Comparison of ENCODE assay signal across 10 mouse cellular contexts in genomic region chr11:68940516-68940915, GRCm38 (mm10). TPM values are rescaled to one million over a fixed set of nuclear protein-coding genes. Genes with fewer than 3 reads are reported as not detected.
DNase-seq lines count a peak whose midpoint lies in the region; ATAC-seq and TF ChIP-seq lines count a peak whose summit lies in the region.
"Had no signal": no experiment of that assay in that cellular context is flagged by ENCODE, and none has a peak within 500 bp of the region (broad histone marks: within the 10 kb centered on the region; RNA-seq: fewer than 3 reads in every experiment).

No protein-coding gene starts in this region.

- 0 out of 2 replicates have a peak, but pooled peaks cover 9% of the 10 kb centered on the region for H3K36me3 ChIP-seq in heart, postnatal 0 days (replicated peaks; ENCODE audit: control insufficient read depth, insufficient read depth, low read length)
- H3K36me3 ChIP-seq in forebrain, embryonic 14.5 days (ENCODE audit: control insufficient read depth, insufficient read depth, low read length): no peaks in the 10 kb centered on the region
- no peaks in the 10 kb centered on the region for H3K36me3 ChIP-seq in neural tube, embryonic 12.5 days

- H3K9ac ChIP-seq in heart, postnatal 0 days (replicated peaks; ENCODE audit: low read depth, low read length): peak overlapping the region; percentile 54
- peak overlapping the region; percentile 80 for H3K9ac ChIP-seq in forebrain, embryonic 14.5 days (ENCODE audit: low read length)
- peak overlapping the region; percentile 63 for H3K9ac ChIP-seq in neural tube, embryonic 12.5 days

- ATAC-seq in heart, postnatal 0 days (ENCODE audit: insufficient read depth, low read depth): no peak
- no peak for ATAC-seq in forebrain, embryonic 14.5 days
- ATAC-seq in neural tube, embryonic 12.5 days (ENCODE audit: low FRiP score, low read depth): no peak
- ATAC-seq in erythroblast, adult 5-6 weeks (replicated peaks; ENCODE audit: low FRiP score, poor library complexity, severe bottlenecking): no peak
- no peak for ATAC-seq in inflammation-experienced regulatory T-cells, adult 6 months

- no peak for TF ChIP-seq CTCF in heart, postnatal 0 days (IDR thresholded peaks at IDR 0.05; ENCODE audit: low read depth)

- H3K4me3 ChIP-seq in heart, postnatal 0 days (ENCODE audit: low read depth, low read length): peak overlapping the region; percentile 49
- peak overlapping the region; percentile 43 for H3K4me3 ChIP-seq in forebrain, embryonic 14.5 days (ENCODE audit: low read depth, low read length)
- H3K4me3 ChIP-seq in neural tube, embryonic 12.5 days: peak overlapping the region; percentile 43

- no peaks in the 10 kb centered on the region for H3K27me3 ChIP-seq in heart, postnatal 0 days (ENCODE audit: control insufficient read depth, insufficient read depth, low read length)
- no peaks in the 10 kb centered on the region for H3K27me3 ChIP-seq in forebrain, embryonic 14.5 days (replicated peaks; ENCODE audit: control insufficient read depth, insufficient read depth, low read length)
- no peaks in the 10 kb centered on the region for H3K27me3 ChIP-seq in neural tube, embryonic 12.5 days (replicated peaks)
- H3K27me3 ChIP-seq: Patski had no signal

- TF ChIP-seq EP300 in heart, postnatal 0 days (IDR thresholded peaks at IDR 0.05; ENCODE audit: low read depth): no peak

- WGBS in heart, postnatal 0 days: 57% methylated on average over 4 of the region's 4 CpGs
- 57% methylated on average over 4 of the region's 4 CpGs for WGBS in forebrain, embryonic 14.5 days
- 70% methylated on average over 4 of the region's 4 CpGs for WGBS in neural tube, embryonic 12.5 days

- intact Hi-C loops in left cerebral cortex, postnatal 4 days (cut with DNase I): no loop called here

- DNase-seq in heart, postnatal 0 days (ENCODE audit: low spot score): no peak
- no peak for DNase-seq in heart, adult 9 months (ENCODE audit: low spot score in 2 of 2)
- no peak for DNase-seq in forebrain, embryonic 14.5 days (ENCODE audit: low spot score)
- DNase-seq in kidney, postnatal 14 days: peak; percentile 85
- DNase-seq in left cerebral cortex, postnatal 4 days: no peak

- 0 out of 2 replicates have a peak overlapping the region, but pooled peaks have one; percentile 75 for H3K27ac ChIP-seq in heart, postnatal 0 days (ENCODE audit: low read depth)
- no peak overlapping the region for H3K27ac ChIP-seq in forebrain, embryonic 14.5 days (ENCODE audit: low read depth, low read length)
- H3K27ac ChIP-seq in neural tube, embryonic 12.5 days: no peak overlapping the region

- H3K4me1 ChIP-seq in heart, postnatal 0 days (ENCODE audit: control insufficient read depth, insufficient read depth): peaks cover 10% of the 10 kb centered on the region; the same call in 1 of the 2 replicates
- peaks cover 2% of the 10 kb centered on the region; the same call in 1 of the 2 replicates for H3K4me1 ChIP-seq in forebrain, embryonic 14.5 days (ENCODE audit: control insufficient read depth, insufficient read depth, low read length)
- H3K4me1 ChIP-seq in neural tube, embryonic 12.5 days: peaks cover 4% of the 10 kb centered on the region

- no peaks in the 10 kb centered on the region for H3K9me3 ChIP-seq in heart, postnatal 0 days (replicated peaks; ENCODE audit: control insufficient read depth, low read length)
- H3K9me3 ChIP-seq in forebrain, embryonic 14.5 days (replicated peaks; ENCODE audit: control insufficient read depth, low read length): no peaks in the 10 kb centered on the region
- no peaks in the 10 kb centered on the region for H3K9me3 ChIP-seq in neural tube, embryonic 12.5 days

- H3K4me2 ChIP-seq in heart, postnatal 0 days (ENCODE audit: low read depth, low read length): peak overlapping the region; percentile 68
- H3K4me2 ChIP-seq in forebrain, embryonic 14.5 days (ENCODE audit: low read length): peak overlapping the region; percentile 63
- peak overlapping the region; percentile 66 for H3K4me2 ChIP-seq in neural tube, embryonic 12.5 days (replicated peaks)

RNA-seq across cellular contexts. Expression of gene Odf4, which starts 13.6 kb away (rescaled TPM):
- total RNA-seq in heart, postnatal 0 days (2014; rRNA removed; ENCODE audit: low replicate concordance): not detected in 2 replicates
- polyA plus RNA-seq in heart, postnatal 0 days (2015; fragmentation: Nextera tagmentation; extraction: Ambion mirVana): not detected in 2 replicates
- 0.23 TPM in 1 of 2 replicates, not detected in the other for polyA plus RNA-seq in forebrain, embryonic 14.5 days (2014; fragmentation: Nextera tagmentation; extraction: Ambion mirVana)
- polyA plus RNA-seq in neural tube, embryonic 12.5 days (2016; fragmentation: Nextera tagmentation; extraction: Ambion mirVana): not detected in 2 replicates
- not detected in 2 replicates for total RNA-seq in erythroblast, adult 5-6 weeks (2015; ENCODE audit: low replicate concordance)
- not detected in 2 replicates for total RNA-seq in erythroblast, adult 5-6 weeks (2017; ENCODE audit: low replicate concordance)
- not detected for polyA plus RNA-seq in inflammation-experienced regulatory T-cells, adult 6 months (2017; shearing (Covaris generic))
- 1 to 10 TPM in 1 of 2 experiments, under 1 TPM in 1; 0.72 to 1.7 TPM for total RNA-seq in left cerebral cortex, postnatal 4 days (2021)
- polyA plus RNA-seq: erythroblast, embryonic 14.5 days; Patski had no signal

RNA-seq across cellular contexts. Expression of gene Arhgef15, which starts 16.8 kb away (rescaled TPM):
- 12.6 and 19.8 TPM in 2 replicates for total RNA-seq in heart, postnatal 0 days (2014; rRNA removed; ENCODE audit: low replicate concordance)
- 10.0 and 11.6 TPM in 2 replicates for polyA plus RNA-seq in heart, postnatal 0 days (2015; fragmentation: Nextera tagmentation; extraction: Ambion mirVana)
- 5.8 and 6.3 TPM in 2 replicates for polyA plus RNA-seq in forebrain, embryonic 14.5 days (2014; fragmentation: Nextera tagmentation; extraction: Ambion mirVana)
- polyA plus RNA-seq in neural tube, embryonic 12.5 days (2016; fragmentation: Nextera tagmentation; extraction: Ambion mirVana): 8.9 and 10.5 TPM in 2 replicates
- total RNA-seq in erythroblast, adult 5-6 weeks (2015; ENCODE audit: low replicate concordance): not detected in 2 replicates
- not detected in 2 replicates for total RNA-seq in erythroblast, adult 5-6 weeks (2017; ENCODE audit: low replicate concordance)
- under 1 TPM in 1 of 3 experiments, not detected in 2; 0.21 TPM for polyA plus RNA-seq in inflammation-experienced regulatory T-cells, adult 6 months (2017; shearing (Covaris generic))
- total RNA-seq in left cerebral cortex, postnatal 4 days (2021): 10 to 100 TPM; 17.6 to 19.9 TPM
- polyA plus RNA-seq: erythroblast, embryonic 14.5 days had no signal

RNA-seq across cellular contexts. Expression of gene Slc25a35, which starts 27.4 kb away (rescaled TPM):
- total RNA-seq in heart, postnatal 0 days (2014; rRNA removed; ENCODE audit: low replicate concordance): 0.70 and 3.6 TPM in 2 replicates
- 1.9 and 2.0 TPM in 2 replicates for polyA plus RNA-seq in heart, postnatal 0 days (2015; fragmentation: Nextera tagmentation; extraction: Ambion mirVana)
- 0.75 and 1.2 TPM in 2 replicates for polyA plus RNA-seq in forebrain, embryonic 14.5 days (2014; fragmentation: Nextera tagmentation; extraction: Ambion mirVana)
- polyA plus RNA-seq in neural tube, embryonic 12.5 days (2016; fragmentation: Nextera tagmentation; extraction: Ambion mirVana): 1.9 and 2.5 TPM in 2 replicates
- total RNA-seq in erythroblast, adult 5-6 weeks (2015; ENCODE audit: low replicate concordance): 0.84 and 8.3 TPM in 2 replicates
- total RNA-seq in erythroblast, adult 5-6 weeks (2017; ENCODE audit: low replicate concordance): 0.94 TPM in 1 of 2 replicates, not detected in the other
- 1 to 10 TPM; 7.0 to 8.3 (median 7.6) TPM for polyA plus RNA-seq in inflammation-experienced regulatory T-cells, adult 6 months (2017; shearing (Covaris generic))
- total RNA-seq in left cerebral cortex, postnatal 4 days (2021): 1 to 10 TPM; 1.1 to 2.0 TPM
- polyA plus RNA-seq: erythroblast, embryonic 14.5 days had no signal

RNA-seq across cellular contexts. Expression of gene Rangrf, which starts 34.5 kb away (rescaled TPM):
- total RNA-seq in heart, postnatal 0 days (2014; rRNA removed; ENCODE audit: low replicate concordance): 101 and 103 TPM in 2 replicates
- 78.0 and 85.1 TPM in 2 replicates for polyA plus RNA-seq in heart, postnatal 0 days (2015; fragmentation: Nextera tagmentation; extraction: Ambion mirVana)
- polyA plus RNA-seq in forebrain, embryonic 14.5 days (2014; fragmentation: Nextera tagmentation; extraction: Ambion mirVana): 35.2 and 43.5 TPM in 2 replicates
- polyA plus RNA-seq in neural tube, embryonic 12.5 days (2016; fragmentation: Nextera tagmentation; extraction: Ambion mirVana): 37.4 and 42.2 TPM in 2 replicates
- total RNA-seq in erythroblast, adult 5-6 weeks (2015; ENCODE audit: low replicate concordance): 11.5 and 18.8 TPM in 2 replicates
- 5.0 and 16.0 TPM in 2 replicates for total RNA-seq in erythroblast, adult 5-6 weeks (2017; ENCODE audit: low replicate concordance)
- polyA plus RNA-seq in inflammation-experienced regulatory T-cells, adult 6 months (2017; shearing (Covaris generic)): 10 to 100 TPM; 13.7 to 72.0 (median 38.3) TPM
- 10 to 100 TPM; 16.4 to 23.8 TPM for total RNA-seq in left cerebral cortex, postnatal 4 days (2021)

RNA-seq across cellular contexts. Expression of gene Rpl26, which starts 39.1 kb away (rescaled TPM):
- 1,343 and 1,533 TPM in 2 replicates for total RNA-seq in heart, postnatal 0 days (2014; rRNA removed; ENCODE audit: low replicate concordance)
- 529 and 545 TPM in 2 replicates for polyA plus RNA-seq in heart, postnatal 0 days (2015; fragmentation: Nextera tagmentation; extraction: Ambion mirVana)
- polyA plus RNA-seq in forebrain, embryonic 14.5 days (2014; fragmentation: Nextera tagmentation; extraction: Ambion mirVana): 673 and 871 TPM in 2 replicates
- 732 and 743 TPM in 2 replicates for polyA plus RNA-seq in neural tube, embryonic 12.5 days (2016; fragmentation: Nextera tagmentation; extraction: Ambion mirVana)
- 757 and 872 TPM in 2 replicates for total RNA-seq in erythroblast, adult 5-6 weeks (2015; ENCODE audit: low replicate concordance)
- total RNA-seq in erythroblast, adult 5-6 weeks (2017; ENCODE audit: low replicate concordance): 762 and 834 TPM in 2 replicates
- 1,000 to 10,000 TPM; 1,371 to 2,270 (median 2,196) TPM for polyA plus RNA-seq in inflammation-experienced regulatory T-cells, adult 6 months (2017; shearing (Covaris generic))
- 100 to 1,000 TPM; 866 to 875 TPM for total RNA-seq in left cerebral cortex, postnatal 4 days (2021)
